Mouse (Mus musculus) brain, embryonic 14.5 days (tissue): ENCODE data around the gene Ssh3.

Experiments
- CTCF ChIP-seq: fragments of 200-500 bp; IDR thresholded peaks from 2 replicates; pipeline ENCODE4 v1.5.1; 2012; ENCODE audit warnings: inconsistent platforms, mild to moderate bottlenecking, moderate library complexity, borderline replicate concordance; ENCODE audit not compliant: insufficient read depth, insufficient read length; ENCODE audit errors: extremely low read depth
- POLR2A ChIP-seq: fragments of 200-500 bp; IDR thresholded peaks from 2 replicates; pipeline ENCODE4 v1.6.1; 2012; ENCODE audit warnings: mild to moderate bottlenecking, inconsistent platforms, borderline replicate concordance; ENCODE audit not compliant: poor library complexity, insufficient read depth, insufficient read length, severe bottlenecking; ENCODE audit errors: extremely low read depth

GRCm38 (mm10) chr19:4304251-4304821 lies 35.4 kb upstream of the Ssh3 start:
- TF ChIP-seq CTCF: no peak
- TF ChIP-seq POLR2A: no peak
